Mouse (Mus musculus) lung, adult 10 weeks (tissue): ENCODE measurements around the gene Olfr303. TPM values are rescaled to one million over a fixed set of nuclear protein-coding genes. Genes with fewer than 3 reads are reported as not detected.

Experiments
- polyA plus RNA-seq: library from polyadenylated mRNA; stranded (reverse); fragments of 350-450 nt; fragmentation: Illumina TruSeq; extraction: RNeasy Lipid Tissue Mini Kit (QIAGEN cat#74804); gene quantifications from one replicate; pipeline ENCODE4 v1.2.3, GENCODE M21; 2014; ENCODE audit warnings: low read depth, low replicate concordance; ENCODE audit not compliant: insufficient read depth

Gene Olfr303
- not detected for polyA plus RNA-seq

GRCm38 (mm10) chr7:86397689-86398088 is at the start of gene Olfr303:
Gene Olfr303 (minus strand): TSS chr7:86397789.

GRCm38 (mm10) chr7:86403546-86403945 is 6.0 kb upstream of the Olfr303 start, which contains the start of gene Olfr301:
Gene Olfr301 (plus strand): TSS chr7:86403846.

GRCm38 (mm10) chr7:86386558-86386957 is 11.0 kb downstream of the Olfr303 start, which contains the start of gene Olfr304:
Gene Olfr304 (minus strand): TSS chr7:86386658.

GRCm38 (mm10) chr7:86366828-86367227 is 30.8 kb downstream of the Olfr303 start, which contains the start of gene Olfr305:
Gene Olfr305 (minus strand): TSS chr7:86366928.

Other genes starting within 250 kb of the Olfr303 start
- gene Vmn2r75, start 226.0 kb downstream of the Olfr303 start, polyA plus RNA-seq = not detected
- gene Vmn2r76, start 151.5 kb downstream of the Olfr303 start, polyA plus RNA-seq = not detected
- not detected for gene Olfr310, start 120.6 kb downstream of the Olfr303 start, polyA plus RNA-seq
- not detected for gene Olfr309, start 84.1 kb downstream of the Olfr303 start, polyA plus RNA-seq
- gene Olfr308, start 72.2 kb downstream of the Olfr303 start, polyA plus RNA-seq = not detected
- not detected for gene Olfr307, start 60.2 kb downstream of the Olfr303 start, polyA plus RNA-seq
- gene Olfr305, start 30.9 kb downstream of the Olfr303 start, polyA plus RNA-seq = not detected
- gene Olfr304, start 11.1 kb downstream of the Olfr303 start, polyA plus RNA-seq = not detected
- not detected for gene Olfr301, start 6.1 kb upstream of the Olfr303 start, polyA plus RNA-seq
- gene Olfr299, start 62.1 kb upstream of the Olfr303 start, polyA plus RNA-seq = not detected
- gene Olfr298, start 94.7 kb upstream of the Olfr303 start, polyA plus RNA-seq = not detected
- gene Olfr297, start 122.2 kb upstream of the Olfr303 start, polyA plus RNA-seq = not detected
- not detected for gene Olfr295, start 186.1 kb upstream of the Olfr303 start, polyA plus RNA-seq
- not detected for gene Olfr294, start 218.9 kb upstream of the Olfr303 start, polyA plus RNA-seq